Mouse (Mus musculus) intestine, postnatal 0 days (tissue): ENCODE data around the gene Otx1. TPM values are rescaled to one million over a fixed set of nuclear protein-coding genes. Genes with fewer than 3 reads are reported as not detected.

Experiments
- ATAC-seq: fragments of 200-750 bp; cut with Nextera tagmentation; 2 replicates; pipeline ENCODE4 v1.8.0; 2017; ENCODE audit warnings: mild to moderate bottlenecking, moderate TSS enrichment, moderate library complexity
- H3K27ac ChIP-seq: fragments of 300-500 bp; sonication (generic); 2 replicates; pipeline ENCODE4 v1.5.1; 2014; ENCODE audit warnings: mild to moderate bottlenecking, low read depth, low read length, moderate library complexity
- H3K27me3 ChIP-seq: fragments of 300-500 bp; sonication (generic); replicated peaks from 2 replicates; pipeline ENCODE4 v1.6.1; 2014; ENCODE audit warnings: low read length, mixed read lengths; ENCODE audit not compliant: control insufficient read depth, insufficient read depth
- H3K36me3 ChIP-seq: fragments of 300-500 bp; sonication (generic); 2 replicates; pipeline ENCODE4 v1.6.1; 2014; ENCODE audit warnings: mild to moderate bottlenecking, moderate library complexity; ENCODE audit not compliant: control insufficient read depth, insufficient read depth
- H3K4me1 ChIP-seq: fragments of 300-500 bp; sonication (generic); replicated peaks from 2 replicates; pipeline ENCODE4 v1.6.1; 2014; ENCODE audit warnings: antibody characterized with exemption, low read length, mixed read lengths; ENCODE audit not compliant: control insufficient read depth, insufficient read depth
- H3K4me2 ChIP-seq: fragments of 300-500 bp; sonication (generic); replicated peaks from 2 replicates; pipeline ENCODE4 v1.6.1; 2014; ENCODE audit warnings: low read depth, mild to moderate bottlenecking, moderate library complexity
- H3K4me3 ChIP-seq: fragments of 300-500 bp; sonication (generic); 2 replicates; pipeline ENCODE4 v1.5.1; 2014; ENCODE audit warnings: low read depth, low read length
- H3K9ac ChIP-seq: fragments of 300-500 bp; sonication (generic); 2 replicates; pipeline ENCODE4 v1.6.1; 2014; ENCODE audit warnings: mild to moderate bottlenecking, low read depth, low read length
- H3K9me3 ChIP-seq: fragments of 300-500 bp; sonication (generic); 2 replicates; pipeline ENCODE4 v1.6.1; 2016; ENCODE audit warnings: mixed run types; ENCODE audit not compliant: control insufficient read depth
- CTCF ChIP-seq: sonication (generic); IDR thresholded peaks from 2 replicates; pipeline ENCODE4 v1.5.1; 2016; ENCODE audit warnings: low read depth, mild to moderate bottlenecking, control low read depth, antibody characterized with exemption, moderate library complexity
- WGBS: fragments of 180-500 bp; shearing (Covaris S2); extraction: QIAGEN DNeasy Blood & Tissue Kit; methylation state at CpG from one replicate; pipeline ENCODE4 v1.1.7; 2014; 5-methylcytosine and 5-hydroxymethylcytosine counted together
- polyA plus RNA-seq: library from polyadenylated mRNA; unstranded; fragments of >200 nt; fragmentation: Nextera tagmentation; extraction: Ambion mirVana; gene quantifications from 2 replicates; pipeline ENCODE4 v1.2.1, GENCODE M21; 2015

Otx1 gene
- polyA plus RNA-seq, 1 experiment from 2014 or later = not detected

DNA sequence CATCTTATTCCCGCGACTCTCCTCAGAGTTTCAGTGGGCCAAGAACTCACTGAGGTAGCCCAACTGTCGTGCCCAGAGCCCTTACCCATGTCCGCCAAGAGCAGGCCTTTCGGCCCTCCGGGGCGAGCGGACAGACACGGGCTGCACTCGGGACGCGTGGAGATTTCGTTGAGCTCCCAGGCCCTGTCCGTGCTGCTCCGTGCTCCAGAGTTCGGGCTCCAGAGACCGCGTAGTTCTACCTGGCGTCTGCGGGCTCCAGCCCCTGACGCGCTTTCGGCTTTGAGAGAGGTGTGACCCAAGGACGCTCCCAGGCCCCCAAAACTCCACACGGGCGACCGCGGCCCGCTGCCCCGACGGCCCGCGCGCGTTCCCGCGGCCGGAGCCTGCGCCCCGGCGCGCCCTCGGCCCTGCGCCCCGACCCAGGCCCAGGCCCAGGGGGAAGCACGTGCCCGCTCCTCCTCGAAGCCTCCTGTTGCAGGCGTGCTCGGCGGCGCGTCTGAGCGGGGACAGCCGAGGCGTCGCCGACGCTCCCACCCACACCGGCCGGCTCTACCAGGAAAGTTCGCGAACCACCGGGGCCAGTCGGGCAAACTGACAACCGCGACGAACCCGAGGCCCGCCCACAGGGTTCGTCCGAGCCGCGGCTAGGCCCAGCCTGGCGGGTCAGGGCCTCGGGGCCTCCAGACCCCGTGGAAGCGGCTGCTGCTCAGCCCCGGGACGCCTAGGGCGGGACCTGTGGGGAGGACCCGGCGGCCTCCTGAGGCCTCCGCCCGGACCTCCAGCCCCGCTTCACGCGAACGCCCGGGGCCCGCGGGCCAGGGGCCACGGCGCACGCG, 9.7 kb downstream of the Otx1 start:
- peak overlapping the region; percentile 21 for H3K4me3 ChIP-seq
- no peak overlapping the region for H3K4me2 ChIP-seq
- ATAC-seq = no peak
- peaks cover 94% of the 10 kb centered on the region for H3K27me3 ChIP-seq
- TF ChIP-seq CTCF = no peak
- H3K36me3 ChIP-seq = no peaks in the 10 kb centered on the region
- no peaks in the 10 kb centered on the region for H3K4me1 ChIP-seq
- WGBS = 2% methylated on average over 91 of the region's 96 CpGs
- H3K9ac ChIP-seq = no peak overlapping the region
- H3K9me3 ChIP-seq = no peaks in the 10 kb centered on the region
- no peak overlapping the region for H3K27ac ChIP-seq

- Histone ChIP-seq H3K4me3 (no peak overlapping the region), H3K9me3 (no peaks in the 10 kb centered on the region), H3K27me3 (peaks cover 71% of the 10 kb centered on the region), H3K9ac (no peak overlapping the region), H3K36me3 (no peaks in the 10 kb centered on the region), H3K4me1 (no peaks in the 10 kb centered on the region), H3K27ac (no peak overlapping the region), H3K4me2 (no peak overlapping the region)
- TF ChIP-seq CTCF = no peak
- no peak for ATAC-seq
- WGBS = 79% methylated on average over 1 of the region's 1 CpGs
These were observed 14.2 kb downstream of the Otx1 start for GRCm38 (mm10) chr11:21988398-21988946.

DNA sequence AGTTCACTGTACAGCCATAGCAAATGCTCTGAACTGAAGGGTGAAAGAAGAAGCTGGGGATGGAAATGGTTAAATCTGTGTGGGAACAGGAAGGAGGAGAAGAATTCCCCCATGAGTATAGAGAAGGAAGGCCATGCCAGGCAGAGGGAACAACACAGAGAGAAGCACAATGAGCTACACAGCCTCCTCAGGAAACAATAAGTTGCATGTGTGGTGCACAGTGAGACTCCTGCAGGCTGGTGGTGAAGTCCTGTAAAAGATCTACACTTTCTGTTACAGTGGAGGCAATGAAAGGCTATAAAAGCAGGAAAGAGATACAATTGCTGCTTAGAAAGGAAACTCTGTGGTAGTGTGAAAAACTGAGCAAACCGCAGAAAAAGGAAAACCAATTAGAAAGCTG, 17.6 kb downstream of the Otx1 start:
- no peak for ATAC-seq
- WGBS = 69% methylated on average over 1 of the region's 1 CpGs
- H3K4me2 ChIP-seq = no peak overlapping the region

DNA sequence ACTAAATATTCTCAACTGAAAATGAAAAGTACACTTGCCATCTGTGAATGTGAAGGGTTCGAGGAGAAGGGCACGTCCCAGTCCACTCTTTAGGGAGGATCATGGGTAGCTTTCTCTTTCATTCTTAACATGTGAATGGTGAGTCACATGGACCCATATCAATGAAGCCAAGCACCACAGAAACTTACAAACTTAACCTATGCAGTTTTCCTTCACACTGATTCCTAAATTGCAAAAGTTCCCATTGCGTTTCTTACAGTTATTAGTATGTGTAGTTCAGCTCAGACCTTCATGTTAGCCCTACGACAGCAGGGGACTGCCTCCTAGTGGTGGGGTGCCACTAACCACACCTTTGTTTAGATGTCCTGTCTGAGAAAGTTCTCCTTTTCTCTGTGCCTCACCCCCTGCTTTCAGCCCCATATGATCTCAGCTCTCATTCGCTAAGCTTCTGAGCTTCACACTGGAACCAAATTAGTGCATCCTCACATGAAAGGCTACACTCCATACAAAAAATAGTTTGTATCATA, 28.6 kb downstream of the Otx1 start:
- H3K9ac ChIP-seq = no peak overlapping the region
- H3K27me3 ChIP-seq = no peaks in the 10 kb centered on the region
- ATAC-seq = no peak
- H3K4me3 ChIP-seq = no peak overlapping the region
- peak; percentile 55 for TF ChIP-seq CTCF
- no peaks in the 10 kb centered on the region for H3K4me1 ChIP-seq
- 74% methylated on average over 5 of the region's 5 CpGs for WGBS
- H3K4me2 ChIP-seq = no peak overlapping the region
- H3K9me3 ChIP-seq = no peaks in the 10 kb centered on the region
- H3K27ac ChIP-seq = no peak overlapping the region
- H3K36me3 ChIP-seq = no peaks in the 10 kb centered on the region

More for the DNA sequence above, 17.6 kb downstream of the Otx1 start:
- no peaks in the 10 kb centered on the region for H3K9me3 ChIP-seq
- H3K27me3 ChIP-seq = peaks cover 43% of the 10 kb centered on the region
- TF ChIP-seq CTCF = no peak
- H3K4me1 ChIP-seq = no peaks in the 10 kb centered on the region
- no peaks in the 10 kb centered on the region for H3K36me3 ChIP-seq
- H3K4me3 ChIP-seq = no peak overlapping the region
- H3K27ac ChIP-seq = no peak overlapping the region
- no peak overlapping the region for H3K9ac ChIP-seq

DNA sequence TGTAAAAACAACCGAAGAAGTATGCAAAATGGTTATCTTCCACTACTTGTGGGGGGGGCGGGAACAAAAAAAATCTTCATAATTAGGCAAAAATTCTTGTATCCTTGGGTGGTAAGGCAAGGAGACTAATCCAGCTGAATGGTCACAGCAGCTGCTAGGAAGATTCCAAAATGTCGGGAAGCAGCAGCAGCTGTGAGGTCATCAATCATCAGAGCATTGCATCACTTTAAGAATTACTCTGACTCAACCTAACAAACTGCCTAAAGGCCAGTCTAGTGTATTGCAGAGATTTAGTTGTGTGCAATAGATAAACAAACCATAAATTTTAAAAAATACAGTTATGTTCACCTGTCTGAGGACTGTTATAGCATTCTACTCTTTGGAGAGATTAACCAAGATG, 29.1 kb downstream of the Otx1 start:
- 70% methylated on average over 3 of the region's 3 CpGs for WGBS

GRCm38 (mm10) chr11:21968922-21969321, 33.8 kb downstream of the Otx1 start:
- WGBS = 92% methylated on average over 3 of the region's 3 CpGs
- Histone ChIP-seq H3K9ac (no peak overlapping the region), H3K27ac (no peak overlapping the region), H3K4me2 (no peak overlapping the region), H3K4me1 (no peaks in the 10 kb centered on the region), H3K36me3 (no peaks in the 10 kb centered on the region), H3K9me3 (no peaks in the 10 kb centered on the region), H3K4me3 (no peak overlapping the region), H3K27me3 (no peaks in the 10 kb centered on the region)
- ATAC-seq = no peak
- TF ChIP-seq CTCF = no peak

More for the DNA sequence above, 29.1 kb downstream of the Otx1 start:
- H3K27ac ChIP-seq = no peak overlapping the region
- H3K27me3 ChIP-seq = no peaks in the 10 kb centered on the region
- no peak for TF ChIP-seq CTCF
- H3K9me3 ChIP-seq = no peaks in the 10 kb centered on the region
- H3K4me3 ChIP-seq = no peak overlapping the region
- no peaks in the 10 kb centered on the region for H3K36me3 ChIP-seq
- no peak overlapping the region for H3K9ac ChIP-seq
- H3K4me1 ChIP-seq = no peaks in the 10 kb centered on the region
- H3K4me2 ChIP-seq = no peak overlapping the region
- ATAC-seq = no peak
